16 mouse cellular contexts compared by ENCODE assay signal in genomic region chr6:146229519-146229918, GRCm38 (mm10).
"Had no signal": no experiment of that assay in that cellular context is flagged by ENCODE, and none has a peak within 500 bp of the region (broad histone marks: within the 10 kb centered on the region; RNA-seq: fewer than 3 reads in every experiment).

No protein-coding gene starts in this region.

- H3K36me3 ChIP-seq: limb, embryonic 15.5 days; neural tube, embryonic 15.5 days had no signal

- H3K4me2 ChIP-seq: limb, embryonic 15.5 days; lung, embryonic 14.5 days; neural tube, embryonic 15.5 days had no signal

- ATAC-seq: inflammation-experienced regulatory T-cells, adult 6 months; intestine, postnatal 0 days had no signal

- H3K9ac ChIP-seq: limb, embryonic 15.5 days; lung, embryonic 14.5 days; neural tube, embryonic 15.5 days had no signal

- H3K4me1 ChIP-seq: limb, embryonic 15.5 days had no signal

- H3K9me3 ChIP-seq: limb, embryonic 15.5 days; neural tube, embryonic 15.5 days had no signal

- H3K27me3 ChIP-seq: limb, embryonic 15.5 days; megakaryocyte, embryonic 14.5 days; neural tube, embryonic 15.5 days had no signal

- DNase-seq: kidney, adult 8-10 months; kidney, postnatal 25 days; lung, embryonic 14.5 days; lung, postnatal 10 days; lung, postnatal 4 days; midbrain, embryonic 14.5 days; right cerebral cortex, adult 18-20 months; thymus, adult 18-20 months; thymus, postnatal 25 days had no signal

- H3K4me3 ChIP-seq: left cerebral cortex, adult 2 months; limb, embryonic 15.5 days; myocyte; neural tube, embryonic 15.5 days had no signal

- H3K27ac ChIP-seq: left cerebral cortex, adult 2 months; limb, embryonic 15.5 days; neural tube, embryonic 15.5 days had no signal
